Mouse (Mus musculus): ENCODE data around the gene Tcta.
A peak's percentile ranks its signal among the peaks of the same experiment; 100 is the strongest.
"Not testable (repeated sequence)": the region's sequence is repeated elsewhere in the genome, so short reads cannot be mapped to it uniquely, and the experiment has no call there.

The Tcta gene

DNA sequence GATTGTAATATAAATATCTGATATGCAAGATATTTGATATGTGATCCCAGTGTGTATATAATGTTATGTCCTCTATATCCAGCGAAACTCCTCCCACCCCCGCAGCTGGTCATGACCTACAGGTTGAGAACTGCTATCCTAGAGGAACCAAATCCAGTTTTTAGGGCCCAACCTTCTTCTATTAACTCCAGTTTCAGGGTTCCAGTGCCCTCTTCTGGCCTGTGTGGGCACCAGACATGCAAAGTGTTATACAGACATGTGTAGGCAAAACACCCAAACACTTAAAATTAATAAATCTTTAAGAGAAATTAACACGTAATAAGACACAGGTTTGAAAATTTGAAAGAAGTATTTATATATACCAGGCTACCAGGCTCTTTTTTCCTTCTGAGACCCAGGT, 11.6 kb upstream of the Tcta start:
- DNase-seq (ENCODE audit: low read depth): no peak

DNA sequence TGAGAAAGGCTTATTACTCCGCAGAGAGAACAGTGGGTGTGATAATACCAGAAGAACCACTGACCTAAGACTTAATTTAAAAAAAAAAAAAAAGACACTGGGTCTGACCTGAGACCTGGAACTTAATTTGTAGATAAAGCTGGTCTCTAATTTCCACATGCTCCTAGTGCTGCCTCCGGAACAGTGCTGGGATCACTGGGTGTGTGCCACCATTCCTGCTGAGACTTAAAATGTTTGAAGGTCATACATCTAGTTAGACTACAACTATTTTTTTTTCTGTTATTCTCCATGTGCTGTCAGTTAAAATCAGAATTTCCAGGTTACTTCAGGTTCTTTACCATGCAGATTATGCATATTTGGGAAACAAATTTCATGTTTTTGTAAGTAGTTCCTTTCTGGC, 2.2 kb upstream of the Tcta start:
- no peak for DNase-seq (ENCODE audit: low read depth)

DNA sequence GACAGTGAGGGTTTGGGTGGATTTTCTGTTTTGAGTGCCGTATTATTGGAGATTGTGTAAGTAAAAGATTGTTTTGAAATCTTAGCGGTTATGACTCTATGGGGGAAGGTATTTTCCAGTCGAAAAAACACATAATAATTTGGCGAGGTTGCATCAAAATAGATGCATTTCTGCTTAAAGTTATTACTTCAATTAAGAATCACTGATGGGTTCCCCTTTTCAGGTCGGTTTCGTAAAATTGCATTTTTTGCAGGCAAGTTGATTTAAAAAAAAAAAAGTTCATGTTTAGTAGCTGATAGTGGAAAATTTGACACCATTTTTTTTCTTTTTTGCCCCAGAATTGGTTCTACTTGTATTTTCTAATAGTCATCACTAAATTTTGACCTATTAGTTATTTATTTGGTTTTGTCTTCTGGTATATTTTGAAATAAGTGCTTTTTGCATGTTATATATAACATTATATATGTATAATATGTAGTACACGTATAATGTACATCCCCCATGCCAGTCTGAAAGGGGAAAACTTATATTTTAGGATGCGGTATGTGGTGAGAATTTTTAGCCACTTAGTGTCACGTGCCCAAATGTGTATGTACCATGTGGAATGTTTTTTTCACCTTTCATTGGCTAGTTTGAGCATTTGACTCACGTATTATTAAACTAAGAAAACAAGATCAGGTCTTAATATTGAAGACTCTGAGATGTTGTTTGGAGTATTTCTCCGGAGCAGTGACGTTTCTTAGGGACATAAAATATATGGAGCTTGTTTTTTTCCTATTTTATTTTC, 1.3 kb upstream of the Tcta start:
- DNase-seq (ENCODE audit: low read depth): no peak

DNA sequence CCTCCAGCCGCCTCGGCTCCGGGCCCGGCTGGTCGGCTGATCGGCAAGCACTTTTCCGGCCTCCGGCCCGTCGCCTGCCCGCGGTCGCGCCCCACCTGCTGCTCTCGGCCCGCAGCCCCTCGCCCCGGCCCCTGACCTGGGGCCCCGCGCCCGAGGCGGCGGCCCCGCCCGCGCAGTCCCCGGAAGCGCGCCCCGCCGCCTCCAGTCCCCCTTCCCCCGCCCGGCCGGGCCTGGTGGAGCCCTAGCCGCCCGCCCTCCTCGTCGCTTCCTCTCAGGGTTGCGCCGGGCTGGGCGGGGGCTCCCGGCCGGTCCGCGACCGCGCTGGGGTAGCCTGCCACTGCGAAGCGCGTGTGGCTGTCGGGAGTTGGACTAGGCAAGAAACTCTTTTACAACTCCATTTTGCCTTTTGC, 616 bp upstream of the Tcta start:
- DNase-seq (ENCODE audit: low read depth): peak; percentile 74

DNA sequence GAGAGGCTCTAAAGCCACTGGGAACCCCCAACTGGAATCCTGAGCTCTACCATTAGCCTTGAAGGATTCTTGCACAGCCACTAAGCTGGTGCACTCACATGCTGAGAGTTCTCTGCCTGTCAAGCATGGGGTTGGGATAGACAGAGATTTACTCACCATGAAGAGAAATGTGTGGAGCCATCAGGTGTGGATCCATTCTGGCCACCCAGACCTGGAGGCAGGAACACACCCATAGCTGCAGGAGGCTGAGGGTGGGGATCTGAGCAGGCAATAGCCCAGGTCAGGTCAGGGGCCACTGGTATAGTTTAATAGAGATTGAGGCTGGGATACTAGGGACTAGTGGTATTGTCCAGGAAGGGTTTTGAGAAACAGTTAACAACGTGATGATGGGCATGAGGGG, 790 bp downstream of the Tcta start:
- no peak for DNase-seq (ENCODE audit: low read depth)

GRCm38 (mm10) chr9:108304716-108305115, 1.2 kb downstream of the Tcta start:
- no peak for DNase-seq (ENCODE audit: low read depth)

- DNase-seq (ENCODE audit: low read depth): no peak
Observed at GRCm38 (mm10) chr9:108301853-108302252, 4.1 kb downstream of the Tcta start.

DNA sequence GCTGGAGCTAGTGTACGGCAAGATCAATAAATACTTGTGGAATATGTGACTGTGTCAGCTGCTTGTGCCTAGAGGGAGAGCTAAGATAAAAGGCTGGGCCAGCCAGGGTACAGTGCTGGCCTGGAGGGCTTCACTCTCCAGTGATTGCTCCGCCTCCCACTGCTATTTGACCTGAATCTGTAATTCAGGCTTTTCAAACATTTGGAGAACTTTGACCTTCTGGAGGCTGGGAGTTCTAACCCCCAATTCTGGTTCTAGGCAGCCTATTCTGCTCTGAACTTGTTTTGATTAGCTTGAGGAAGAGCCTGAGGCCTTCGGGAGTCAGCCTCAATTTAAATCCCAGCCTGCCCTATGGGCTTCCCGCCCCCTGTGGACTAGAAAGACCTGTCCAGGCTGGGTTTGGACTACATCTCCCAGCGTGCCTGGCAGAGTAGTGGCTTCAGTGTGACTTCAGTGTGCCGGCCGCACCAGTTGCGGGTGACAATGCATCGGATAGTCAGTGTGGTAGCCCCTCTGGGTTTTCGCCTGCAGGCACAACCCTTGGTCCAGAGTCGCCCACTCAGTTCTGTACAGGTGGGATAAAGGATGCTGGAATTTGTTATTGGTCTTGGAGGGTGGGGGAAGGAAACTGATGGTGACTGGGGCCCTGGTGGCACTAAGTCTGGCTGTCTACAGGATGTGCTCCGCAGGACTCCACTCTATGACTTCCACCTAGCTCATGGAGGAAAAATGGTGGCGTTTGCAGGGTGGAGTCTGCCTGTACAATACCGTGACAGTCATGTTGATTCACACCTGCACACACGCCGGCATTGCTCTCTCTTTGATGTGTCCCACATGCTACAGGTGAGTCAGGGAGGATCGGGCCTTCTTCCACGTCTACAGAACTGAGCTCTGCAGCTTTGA, 9.3 kb downstream of the Tcta start, which contains the start of gene Amt:
Gene Amt (plus strand): TSS at position 401 of the 903 bp plus-strand sequence.
- DNase-seq (ENCODE audit: low read depth): no peak

DNA sequence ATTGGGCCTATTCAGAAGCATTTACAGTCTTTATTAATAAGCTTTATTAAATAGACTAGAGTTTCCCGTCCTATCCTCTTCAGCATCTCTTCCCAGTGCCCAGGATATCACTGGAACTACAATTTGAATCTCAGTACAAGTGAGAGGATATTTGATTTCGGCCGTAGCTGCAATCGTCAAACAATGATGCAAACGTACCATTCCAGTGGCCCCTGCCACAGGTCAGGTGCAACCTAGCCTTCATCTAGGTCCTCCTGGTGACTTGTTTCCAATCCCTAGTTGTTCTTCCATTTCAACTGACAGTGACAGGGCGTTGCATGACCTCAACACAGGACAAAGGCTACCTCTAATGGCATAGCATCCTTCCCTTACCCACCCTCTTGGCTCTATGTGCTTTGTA, 15.2 kb downstream of the Tcta start:
- no peak for DNase-seq (ENCODE audit: low read depth)

DNA sequence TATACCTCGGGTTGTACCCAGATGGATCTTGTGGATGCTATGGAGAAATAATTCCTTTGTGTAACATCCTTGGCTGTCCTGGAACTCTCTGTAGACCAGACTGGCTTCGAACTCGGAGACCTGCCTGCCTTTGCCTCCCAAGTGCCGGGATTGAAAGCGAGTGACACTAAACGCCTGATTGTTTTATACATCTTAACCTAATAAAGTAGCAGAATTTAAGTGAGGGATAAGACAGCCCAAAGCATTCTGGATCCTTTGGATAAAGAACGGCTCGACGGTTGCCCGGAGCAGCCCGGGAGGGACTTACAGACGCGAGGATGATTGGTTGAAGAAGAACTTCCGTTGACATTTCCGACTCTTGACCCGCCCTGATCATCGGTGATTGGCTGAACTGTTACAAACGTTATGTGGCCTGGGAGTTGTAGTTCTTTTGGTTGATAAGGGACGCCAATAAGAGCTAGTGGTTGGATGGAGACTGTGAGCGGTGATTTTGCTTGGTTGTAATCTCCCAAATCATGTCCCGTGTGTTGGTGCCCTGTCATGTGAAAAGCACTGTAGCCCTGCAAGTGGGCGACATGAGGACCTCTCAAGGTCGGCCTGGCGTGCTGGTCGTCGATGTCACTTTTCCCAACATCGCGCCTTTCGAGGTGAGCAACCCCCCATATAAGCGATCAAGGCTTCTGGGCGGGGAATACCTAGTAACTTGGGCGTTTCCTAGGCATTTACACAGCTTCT, 15.8 kb downstream of the Tcta start, which contains the start of gene Nicn1:
Gene Nicn1 (plus strand): TSS at position 414 of the 735 bp plus-strand sequence.
- peak; percentile 86 for DNase-seq (ENCODE audit: low read depth)

DNA sequence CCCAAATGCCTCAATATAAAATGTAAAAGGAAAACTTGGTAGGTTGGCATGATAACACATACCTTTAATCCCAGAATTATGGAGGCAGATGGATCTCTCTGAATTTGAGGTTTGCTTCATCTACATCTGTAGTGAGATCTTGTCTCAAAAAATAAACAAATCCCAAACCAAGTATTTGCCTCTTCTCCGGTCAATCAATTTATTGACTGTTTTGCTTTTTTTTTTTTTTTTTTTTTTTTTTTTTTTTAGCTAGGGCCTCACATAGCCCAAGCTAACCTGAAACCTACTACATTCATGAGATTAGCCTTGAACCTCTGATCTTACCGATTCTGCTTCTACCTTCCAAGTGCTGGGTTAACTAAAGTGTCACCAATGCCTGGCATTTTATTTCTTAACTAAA, 16.6 kb downstream of the Tcta start:
- DNase-seq (ENCODE audit: low read depth): no peak

GRCm38 (mm10) chr9:108287526-108288238, 18.3 kb downstream of the Tcta start:
- DNase-seq (ENCODE audit: low read depth): not testable (repeated sequence)

DNA sequence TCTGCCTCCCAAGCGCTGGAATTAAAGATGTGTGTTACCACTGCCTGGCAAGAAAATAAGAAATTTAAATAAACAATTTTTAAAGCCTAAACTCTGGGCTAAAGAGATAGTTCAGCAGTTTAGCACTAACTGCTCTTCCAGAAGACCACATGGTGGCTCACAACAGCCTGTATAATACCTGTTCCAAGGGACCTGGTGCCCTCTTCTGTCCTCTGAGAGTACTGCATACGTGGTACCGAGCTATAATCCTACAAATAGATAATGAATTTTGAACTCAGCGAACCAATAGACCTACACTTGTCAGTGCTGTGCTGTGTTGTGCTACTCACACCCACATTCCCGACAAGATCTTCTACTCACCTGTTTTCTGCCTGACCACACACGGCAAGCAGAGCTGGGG, 21.6 kb downstream of the Tcta start:
- DNase-seq (ENCODE audit: low read depth): peak; percentile 74

DNA sequence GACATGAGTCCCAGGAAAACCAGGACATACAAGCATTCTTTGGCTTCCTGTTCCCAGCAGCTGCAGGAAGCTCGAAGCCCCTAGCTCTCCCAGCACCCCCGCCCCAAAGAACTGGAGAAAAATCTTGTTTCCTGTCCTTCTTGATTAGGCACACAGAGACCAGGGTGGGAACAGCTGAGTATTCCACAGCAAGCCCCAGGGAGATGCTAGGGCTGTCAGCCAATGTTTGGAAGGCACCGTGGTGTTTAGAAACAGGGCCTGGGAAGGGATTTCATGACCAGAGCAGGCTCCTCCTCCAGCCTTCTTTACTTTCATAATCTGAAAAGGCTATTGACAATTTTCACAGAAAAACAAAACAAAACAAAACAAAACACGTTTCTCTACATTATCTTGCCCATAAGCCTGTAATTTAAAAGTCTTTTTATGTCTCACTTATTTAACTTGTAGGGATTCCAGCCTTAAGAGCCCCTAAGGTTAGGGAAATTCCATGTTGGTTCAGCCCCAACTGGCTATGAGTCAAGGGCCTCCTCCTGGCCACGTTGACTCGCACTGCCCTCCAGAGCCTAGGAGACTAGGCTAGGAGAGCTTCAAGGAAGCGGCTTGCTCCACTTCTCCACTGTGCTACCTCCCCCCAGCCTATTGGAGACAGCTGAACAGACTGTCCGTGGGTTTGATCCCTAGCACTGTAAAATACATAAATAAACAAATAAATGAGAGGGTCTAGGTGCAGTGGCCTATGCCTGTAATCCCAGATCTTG, 25.7 kb downstream of the Tcta start:
- DNase-seq (ENCODE audit: low read depth): no peak

DNA sequence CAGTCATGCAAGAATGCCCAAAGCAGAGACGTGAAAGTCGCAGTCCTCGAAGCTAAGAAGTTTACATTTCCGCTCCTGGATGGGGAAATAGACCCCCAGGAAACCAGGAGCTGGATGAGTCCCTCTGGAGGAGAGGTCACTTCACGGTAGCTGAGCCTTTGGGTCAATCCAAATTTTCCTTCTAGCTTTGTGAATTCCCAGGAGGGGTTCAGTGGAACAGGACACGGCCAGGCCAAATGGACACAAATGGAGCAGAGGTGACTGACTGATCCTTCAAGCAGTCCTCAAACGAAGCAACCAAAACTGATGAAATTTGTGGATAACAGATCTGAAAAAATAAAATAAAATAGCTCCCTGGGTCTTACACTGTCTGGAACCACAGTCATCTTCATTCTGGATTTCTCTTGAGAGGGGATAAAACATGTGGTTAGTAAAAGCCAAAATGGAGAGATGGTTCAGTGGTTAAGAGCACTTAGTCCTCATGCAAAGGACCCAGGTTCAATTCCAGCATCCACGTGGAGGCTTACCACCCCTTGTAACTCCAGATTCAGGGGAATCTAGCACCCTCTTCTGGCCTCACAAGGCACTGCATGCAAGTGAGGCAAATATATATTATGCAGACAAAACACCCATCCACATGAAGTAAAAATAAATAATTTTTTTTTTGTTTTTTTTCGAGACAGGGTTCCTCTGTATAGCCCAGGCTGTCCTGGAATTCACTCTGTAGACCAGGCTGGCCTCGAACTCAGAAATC, 27.1 kb downstream of the Tcta start:
- DNase-seq (ENCODE audit: low read depth): peak; percentile 47

- no peak for DNase-seq (ENCODE audit: low read depth)
Observed at GRCm38 (mm10) chr9:108275331-108275659, 30.7 kb downstream of the Tcta start.

DNA sequence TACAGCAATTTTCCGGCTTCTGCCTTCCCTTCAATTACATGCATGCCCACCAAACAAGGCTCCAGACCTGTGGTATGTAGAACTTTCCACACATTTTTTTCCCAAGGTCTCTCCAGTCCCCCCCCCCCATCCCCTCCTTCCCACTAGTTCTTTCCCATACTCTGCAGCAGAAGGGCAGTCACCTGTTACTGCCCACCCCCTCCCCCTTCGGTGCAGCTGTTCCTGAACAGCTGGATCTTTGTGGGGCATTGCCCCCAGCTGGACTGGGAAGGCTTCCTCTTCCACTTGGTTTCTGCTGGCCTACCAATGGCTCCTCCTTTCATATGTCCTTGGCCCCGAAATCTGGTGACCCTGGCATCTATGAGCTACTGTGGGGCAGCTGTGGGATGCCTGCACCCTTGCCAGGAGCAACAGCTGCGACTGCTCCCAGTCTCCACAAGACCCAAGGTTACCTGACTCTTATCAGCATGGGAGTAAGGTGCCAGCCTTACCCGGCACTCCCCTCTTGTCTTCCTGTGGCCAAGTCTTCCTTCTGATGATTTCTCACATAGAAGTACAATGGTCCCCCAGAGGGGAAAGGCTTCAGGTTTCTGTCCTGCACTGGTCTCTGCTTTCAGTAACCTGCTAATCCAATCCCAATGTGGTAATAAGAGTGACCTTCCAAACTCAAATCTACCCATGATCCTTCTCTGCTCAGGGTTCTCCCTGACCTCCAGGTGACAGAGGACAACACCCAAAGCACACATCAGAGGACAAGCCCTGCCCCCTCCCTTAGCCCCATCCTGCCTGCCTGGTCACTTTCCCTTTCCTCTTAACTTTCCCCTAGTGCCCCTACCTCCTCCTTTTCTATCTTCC, 31.3 kb downstream of the Tcta start:
- DNase-seq (ENCODE audit: low read depth): no peak

- no peak for DNase-seq (ENCODE audit: low read depth)
Observed at GRCm38 (mm10) chr9:108273485-108273884, 32.5 kb downstream of the Tcta start.

- no peak for DNase-seq (ENCODE audit: low read depth)
Observed at GRCm38 (mm10) chr9:108272691-108273090, 33.3 kb downstream of the Tcta start.

All from c-Kit-positive CD71-negative TER-119-negative erythroid progenitor cells, embryonic 14.5 days (primary cell).